Comparison of ENCODE assay signal across 16 mouse cellular contexts in genomic region chr6:6854902-6855745, GRCm38 (mm10). TPM values are rescaled to one million over a fixed set of nuclear protein-coding genes. Genes with fewer than 3 reads are reported as not detected.
A peak's percentile ranks its signal among the peaks of the same experiment; 100 is the strongest.
DNase-seq lines count a peak whose midpoint lies in the region; ATAC-seq lines count a peak whose summit lies in the region.
"Had no signal": no experiment of that assay in that cellular context is flagged by ENCODE, and none has a peak within 500 bp of the region (broad histone marks: within the 10 kb centered on the region; RNA-seq: fewer than 3 reads in every experiment).

No protein-coding gene starts in this region.

- no peaks in the 10 kb centered on the region for H3K36me3 ChIP-seq in forebrain, embryonic 11.5 days (ENCODE audit: control insufficient read depth, insufficient read depth, low read length)
- H3K36me3 ChIP-seq in forebrain, embryonic 10.5 days (replicated peaks): no peaks in the 10 kb centered on the region
- H3K36me3 ChIP-seq in embryonic facial prominence, embryonic 15.5 days: no peaks in the 10 kb centered on the region
- no peaks in the 10 kb centered on the region for H3K36me3 ChIP-seq in midbrain, embryonic 11.5 days (ENCODE audit: control insufficient read depth, insufficient read depth, low read length)
- no peaks in the 10 kb centered on the region for H3K36me3 ChIP-seq in heart, embryonic 10.5 days
- H3K36me3 ChIP-seq: heart, embryonic 12.5 days; liver, embryonic 12.5 days; midbrain, embryonic 12.5 days had no signal

- H3K4me2 ChIP-seq in forebrain, embryonic 11.5 days (ENCODE audit: low read depth, low read length, severe bottlenecking): 0 out of 2 replicates have a peak overlapping the region, but pooled peaks have one; percentile 3
- peak overlapping the region; percentile 33; the same call in 1 of the 2 replicates for H3K4me2 ChIP-seq in embryonic facial prominence, embryonic 15.5 days (replicated peaks)
- no peak overlapping the region for H3K4me2 ChIP-seq in midbrain, embryonic 11.5 days
- H3K4me2 ChIP-seq: heart, embryonic 12.5 days; liver, embryonic 12.5 days; midbrain, embryonic 12.5 days had no signal

- H3K9ac ChIP-seq in forebrain, embryonic 11.5 days (ENCODE audit: low read length): no peak overlapping the region
- no peak overlapping the region for H3K9ac ChIP-seq in embryonic facial prominence, embryonic 15.5 days
- H3K9ac ChIP-seq in midbrain, embryonic 11.5 days (ENCODE audit: low read length): no peak overlapping the region
- H3K9ac ChIP-seq: heart, embryonic 12.5 days; liver, embryonic 12.5 days; midbrain, embryonic 12.5 days had no signal

- no peak overlapping the region for H3K27ac ChIP-seq in forebrain, embryonic 11.5 days (ENCODE audit: low read depth, low read length)
- no peak overlapping the region for H3K27ac ChIP-seq in forebrain, embryonic 10.5 days
- H3K27ac ChIP-seq in embryonic facial prominence, embryonic 15.5 days (replicated peaks): no peak overlapping the region
- H3K27ac ChIP-seq in midbrain, embryonic 11.5 days (ENCODE audit: low read depth, low read length): no peak overlapping the region
- no peak overlapping the region for H3K27ac ChIP-seq in heart, embryonic 10.5 days
- H3K27ac ChIP-seq: hindbrain, postnatal 0 days; liver, embryonic 12.5 days; midbrain, embryonic 12.5 days had no signal

- no peak overlapping the region for H3K4me3 ChIP-seq in forebrain, embryonic 11.5 days (ENCODE audit: low read depth, low read length)
- no peak overlapping the region for H3K4me3 ChIP-seq in forebrain, embryonic 10.5 days
- no peak overlapping the region for H3K4me3 ChIP-seq in embryonic facial prominence, embryonic 15.5 days (replicated peaks)
- H3K4me3 ChIP-seq in midbrain, embryonic 11.5 days (ENCODE audit: low read depth, low read length): no peak overlapping the region
- no peak overlapping the region for H3K4me3 ChIP-seq in heart, embryonic 10.5 days
- H3K4me3 ChIP-seq: erythroblast, embryonic 14.5 days; heart, embryonic 12.5 days; liver, embryonic 12.5 days; midbrain, embryonic 12.5 days had no signal

- ATAC-seq in forebrain, embryonic 11.5 days (replicated peaks; ENCODE audit: low FRiP score): 0 out of 2 replicates have a peak, but pooled peaks have one; percentile 3
- peak; percentile 25; the same call in 1 of the 2 replicates for ATAC-seq in embryonic facial prominence, embryonic 15.5 days (ENCODE audit: insufficient number of reproducible peaks, low FRiP score, low TSS enrichment, low read depth)
- no peak for ATAC-seq in midbrain, embryonic 11.5 days (ENCODE audit: low FRiP score)
- ATAC-seq: liver, embryonic 12.5 days; lung, postnatal 0 days had no signal

- H3K9me3 ChIP-seq in forebrain, embryonic 11.5 days (ENCODE audit: control insufficient read depth, low read length): no peaks in the 10 kb centered on the region
- no peaks in the 10 kb centered on the region for H3K9me3 ChIP-seq in forebrain, embryonic 10.5 days
- no peaks in the 10 kb centered on the region for H3K9me3 ChIP-seq in embryonic facial prominence, embryonic 15.5 days (replicated peaks)
- no peaks in the 10 kb centered on the region for H3K9me3 ChIP-seq in midbrain, embryonic 11.5 days (ENCODE audit: control insufficient read depth, low read length)
- H3K9me3 ChIP-seq in heart, embryonic 10.5 days: no peaks in the 10 kb centered on the region
- H3K9me3 ChIP-seq: heart, embryonic 12.5 days; liver, embryonic 12.5 days; midbrain, embryonic 12.5 days had no signal

- DNase-seq in forebrain, embryonic 11.5 days (ENCODE audit: low spot score): no peak
- DNase-seq in forebrain, embryonic 10.5 days (ENCODE audit: extremely low spot score, low spot score): no peak
- peak; percentile 15 for DNase-seq in R1 (ENCODE audit: low read depth, low spot score)
- peak; percentile 92 for DNase-seq in midbrain, embryonic 11.5 days (ENCODE audit: low spot score, missing footprints)
- no peak for DNase-seq in B cell, adult 2 months
- DNase-seq in heart, embryonic 10.5 days (ENCODE audit: low spot score): no peak
- no peak for DNase-seq in testis, postnatal 14 days (ENCODE audit: low spot score)
- DNase-seq: adrenal gland, adult 8-10 months had no signal

- peaks cover 93% of the 10 kb centered on the region for H3K27me3 ChIP-seq in forebrain, embryonic 11.5 days (ENCODE audit: control insufficient read depth, insufficient read depth, low read length)
- H3K27me3 ChIP-seq in forebrain, embryonic 10.5 days (ENCODE audit: poor library complexity, severe bottlenecking): peaks cover 100% of the 10 kb centered on the region
- H3K27me3 ChIP-seq in embryonic facial prominence, embryonic 15.5 days: peaks cover 92% of the 10 kb centered on the region
- peaks cover 98% of the 10 kb centered on the region for H3K27me3 ChIP-seq in midbrain, embryonic 11.5 days (ENCODE audit: control insufficient read depth, insufficient read depth, low read length)
- peaks cover 100% of the 10 kb centered on the region for H3K27me3 ChIP-seq in heart, embryonic 10.5 days (ENCODE audit: insufficient read depth, poor library complexity, severe bottlenecking)

- WGBS in forebrain, embryonic 11.5 days: under 1% methylated on average over 25 of the region's 25 CpGs
- under 1% methylated on average over 25 of the region's 25 CpGs for WGBS in forebrain, embryonic 10.5 days
- 5% methylated on average over 25 of the region's 25 CpGs for WGBS in embryonic facial prominence, embryonic 15.5 days
- WGBS in midbrain, embryonic 11.5 days: under 1% methylated on average over 25 of the region's 25 CpGs
- under 1% methylated on average over 25 of the region's 25 CpGs for WGBS in heart, embryonic 10.5 days

- H3K4me1 ChIP-seq in forebrain, embryonic 11.5 days (replicated peaks; ENCODE audit: control insufficient read depth, insufficient read depth, low read length): 0 out of 2 replicates have a peak, but pooled peaks cover under 1% of the 10 kb centered on the region
- H3K4me1 ChIP-seq in forebrain, embryonic 10.5 days: peaks cover 30% of the 10 kb centered on the region
- H3K4me1 ChIP-seq in embryonic facial prominence, embryonic 15.5 days: peaks cover 23% of the 10 kb centered on the region
- 0 out of 2 replicates have a peak, but pooled peaks cover 3% of the 10 kb centered on the region for H3K4me1 ChIP-seq in midbrain, embryonic 11.5 days (ENCODE audit: control insufficient read depth, insufficient read depth, low read length)
- peaks cover 5% of the 10 kb centered on the region for H3K4me1 ChIP-seq in heart, embryonic 10.5 days
- H3K4me1 ChIP-seq: liver, embryonic 12.5 days had no signal

RNA-seq across cellular contexts. Expression of gene Dlx6, which starts 8.0 kb away (rescaled TPM):
- polyA plus RNA-seq in forebrain, embryonic 11.5 days (2014; fragmentation: Nextera tagmentation; extraction: Ambion mirVana): 4.5 and 7.3 TPM in 2 replicates
- polyA plus RNA-seq in forebrain, embryonic 10.5 days (2016; fragmentation: Nextera tagmentation; extraction: Ambion mirVana): 0.95 and 1.1 TPM in 2 replicates
- 2.7 and 3.2 TPM in 2 replicates for polyA plus RNA-seq in embryonic facial prominence, embryonic 15.5 days (2015; fragmentation: Nextera tagmentation; extraction: Ambion mirVana)
- 0.33 and 0.81 TPM in 2 replicates for polyA plus RNA-seq in midbrain, embryonic 11.5 days (2014; fragmentation: Nextera tagmentation; extraction: Ambion mirVana)
- polyA plus RNA-seq in heart, embryonic 10.5 days (2016; fragmentation: Nextera tagmentation; extraction: Ambion mirVana): 0.23 and 0.57 TPM in 2 replicates
- polyA plus RNA-seq: erythroblast, embryonic 14.5 days; heart, embryonic 12.5 days; hindbrain, postnatal 0 days; kidney, embryonic 14.5 days; liver, embryonic 12.5 days; lung, postnatal 0 days had no signal

RNA-seq across cellular contexts. Expression of gene Dlx5, which starts 26.8 kb away (rescaled TPM):
- polyA plus RNA-seq in forebrain, embryonic 11.5 days (2014; fragmentation: Nextera tagmentation; extraction: Ambion mirVana): 45.5 and 47.7 TPM in 2 replicates
- polyA plus RNA-seq in forebrain, embryonic 10.5 days (2016; fragmentation: Nextera tagmentation; extraction: Ambion mirVana): 17.5 and 18.5 TPM in 2 replicates
- 46.9 and 56.0 TPM in 2 replicates for polyA plus RNA-seq in embryonic facial prominence, embryonic 15.5 days (2015; fragmentation: Nextera tagmentation; extraction: Ambion mirVana)
- polyA plus RNA-seq in midbrain, embryonic 11.5 days (2014; fragmentation: Nextera tagmentation; extraction: Ambion mirVana): 5.2 and 7.7 TPM in 2 replicates
- 4.0 and 8.9 TPM in 2 replicates for polyA plus RNA-seq in heart, embryonic 10.5 days (2016; fragmentation: Nextera tagmentation; extraction: Ambion mirVana)
- polyA plus RNA-seq: erythroblast, embryonic 14.5 days; hindbrain, postnatal 0 days; liver, embryonic 12.5 days; lung, postnatal 0 days had no signal

Comparison
In these comparisons a context has a peak if more than half of its experiments do, and no peak if none do; other contexts are left out.
1. DNase-seq: peak in R1 (single experiment) and midbrain, embryonic 11.5 days (single experiment); none in forebrain, embryonic 11.5 days (single experiment), forebrain, embryonic 10.5 days (single experiment), B cell, adult 2 months (0 of 2), heart, embryonic 10.5 days (single experiment) and testis, postnatal 14 days (single experiment).